In the genomic region with DNA sequence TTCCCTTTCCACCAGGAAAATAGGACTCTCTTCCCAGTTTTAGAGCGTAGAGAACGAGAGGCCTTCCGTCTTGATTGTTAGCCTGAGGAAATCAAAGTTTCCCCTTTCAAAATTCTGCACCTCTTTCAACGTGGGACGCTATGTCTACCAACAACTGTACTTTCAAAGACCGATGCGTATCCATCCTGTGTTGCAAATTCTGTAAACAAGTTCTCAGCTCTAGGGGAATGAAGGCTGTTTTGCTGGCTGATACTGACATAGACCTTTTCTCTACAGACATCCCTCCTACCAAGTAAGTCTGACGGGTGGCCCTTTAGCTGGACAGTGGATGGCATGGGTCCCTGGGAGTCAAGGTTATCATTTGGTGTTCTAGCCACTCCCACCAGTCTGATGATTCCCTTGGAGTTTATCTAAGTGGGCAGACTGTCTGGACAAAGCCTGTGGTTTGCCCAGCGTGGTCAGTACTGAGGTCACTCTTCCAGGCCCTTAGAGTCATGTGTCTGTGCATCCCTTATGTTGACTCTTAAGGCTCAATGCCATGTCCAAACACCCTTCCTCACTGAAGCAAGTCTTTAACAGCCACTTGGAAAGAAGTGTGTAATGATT, we compare ENCODE assay signal across 8 mouse cellular contexts. TPM values are rescaled to one million over a fixed set of nuclear protein-coding genes. Genes with fewer than 3 reads are reported as not detected.
DNase-seq lines count a peak whose midpoint lies in the region; ATAC-seq and TF ChIP-seq lines count a peak whose summit lies in the region.

No protein-coding gene starts in this region.

- no peak for ATAC-seq in forebrain, embryonic 14.5 days
- ATAC-seq in liver, embryonic 13.5 days (ENCODE audit: low read depth), result no peak
- ATAC-seq in stomach, embryonic 16.5 days (ENCODE audit: insufficient read depth, low FRiP score), result no peak
- ATAC-seq in activated CD4-positive, CD25-positive, alpha-beta regulatory T cell, adult 4 months, result no peak

- no peak for TF ChIP-seq CTCF in heart, adult 2 months (IDR thresholded peaks at IDR 0.05)
- TF ChIP-seq CTCF in ES-Bruce4 (IDR thresholded peaks at IDR 0.05; ENCODE audit: low read depth, low read length), result no peak

- no peak for TF ChIP-seq EP300 in heart, adult 2 months (IDR thresholded peaks at IDR 0.05; ENCODE audit: insufficient read depth, low read depth, low read length)
- no peak for TF ChIP-seq EP300 in ES-Bruce4 (IDR thresholded peaks at IDR 0.05; ENCODE audit: insufficient read depth, low read depth, low read length)

- H3K27me3 ChIP-seq in heart, adult 2 months (ENCODE audit: control insufficient read depth, insufficient read depth, low read length), result no peaks in the 10 kb centered on the region
- no peaks in the 10 kb centered on the region for H3K27me3 ChIP-seq in ES-Bruce4 (ENCODE audit: control insufficient read depth, insufficient read depth, low read length, poor library complexity, severe bottlenecking)
- H3K27me3 ChIP-seq in forebrain, embryonic 14.5 days (replicated peaks; ENCODE audit: control insufficient read depth, insufficient read depth, low read length), result no peaks in the 10 kb centered on the region
- H3K27me3 ChIP-seq in liver, embryonic 13.5 days, result no peaks in the 10 kb centered on the region
- no peaks in the 10 kb centered on the region for H3K27me3 ChIP-seq in stomach, embryonic 16.5 days (ENCODE audit: control insufficient read depth, insufficient read depth, low read length)

- DNase-seq in heart, adult 2 months, result no peak
- no peak for DNase-seq in heart, adult 9 months (ENCODE audit: low spot score in 2 of 2)
- DNase-seq in forebrain, embryonic 14.5 days (ENCODE audit: low spot score), result no peak
- DNase-seq in liver, embryonic 13.5 days, result peak; percentile 29
- DNase-seq in thymus, postnatal 0 days (ENCODE audit: low spot score), result no peak

- peak overlapping the region; percentile 96 for H3K4me2 ChIP-seq in forebrain, embryonic 14.5 days (ENCODE audit: low read length)
- H3K4me2 ChIP-seq in liver, embryonic 13.5 days, result peak overlapping the region; percentile 99
- peak overlapping the region; percentile 90 for H3K4me2 ChIP-seq in stomach, embryonic 16.5 days (ENCODE audit: low read depth, low read length)

- no peaks in the 10 kb centered on the region for H3K9me3 ChIP-seq in ES-Bruce4 (replicated peaks; ENCODE audit: control insufficient read depth, insufficient read depth, low read length, poor library complexity, severe bottlenecking)
- H3K9me3 ChIP-seq in forebrain, embryonic 14.5 days (replicated peaks; ENCODE audit: control insufficient read depth, low read length), result no peaks in the 10 kb centered on the region
- H3K9me3 ChIP-seq in liver, embryonic 13.5 days (replicated peaks), result no peaks in the 10 kb centered on the region
- no peaks in the 10 kb centered on the region for H3K9me3 ChIP-seq in stomach, embryonic 16.5 days (replicated peaks; ENCODE audit: control insufficient read depth, low read length)

- H3K36me3 ChIP-seq in heart, adult 2 months (ENCODE audit: control insufficient read depth, insufficient read depth, low read length), result no peaks in the 10 kb centered on the region
- no peaks in the 10 kb centered on the region; the same call in none of the 2 replicates for H3K36me3 ChIP-seq in ES-Bruce4 (ENCODE audit: control insufficient read depth, insufficient read depth, low read length, poor library complexity, severe bottlenecking)
- no peaks in the 10 kb centered on the region for H3K36me3 ChIP-seq in forebrain, embryonic 14.5 days (ENCODE audit: control insufficient read depth, insufficient read depth, low read length)
- 0 out of 2 replicates have a peak, but pooled peaks cover 2% of the 10 kb centered on the region for H3K36me3 ChIP-seq in liver, embryonic 13.5 days
- no peaks in the 10 kb centered on the region for H3K36me3 ChIP-seq in stomach, embryonic 16.5 days (ENCODE audit: control insufficient read depth, insufficient read depth, low read length)

- H3K79me2 ChIP-seq in heart, adult 2 months (replicated peaks; ENCODE audit: control insufficient read depth, insufficient read depth, low read length), result 0 out of 2 replicates have a peak, but pooled peaks cover 2% of the 10 kb centered on the region

- peak overlapping the region; percentile 92 for H3K4me3 ChIP-seq in heart, adult 2 months
- H3K4me3 ChIP-seq in ES-Bruce4 (ENCODE audit: low read depth, low read length), result peak overlapping the region; percentile 77
- peak overlapping the region; percentile 63 for H3K4me3 ChIP-seq in forebrain, embryonic 14.5 days (ENCODE audit: low read depth, low read length)
- H3K4me3 ChIP-seq in liver, embryonic 13.5 days (replicated peaks), result peak overlapping the region; percentile 77
- peak overlapping the region; percentile 83 for H3K4me3 ChIP-seq in stomach, embryonic 16.5 days (replicated peaks; ENCODE audit: low read length)

- no peak overlapping the region for H3K9ac ChIP-seq in heart, adult 2 months (ENCODE audit: low read depth, low read length)
- peak overlapping the region; percentile 73 for H3K9ac ChIP-seq in ES-Bruce4 (ENCODE audit: low read depth, poor library complexity, severe bottlenecking)
- H3K9ac ChIP-seq in forebrain, embryonic 14.5 days (ENCODE audit: low read length), result peak overlapping the region; percentile 62
- peak overlapping the region; percentile 75 for H3K9ac ChIP-seq in liver, embryonic 13.5 days
- H3K9ac ChIP-seq in stomach, embryonic 16.5 days (ENCODE audit: low read length), result peak overlapping the region; percentile 80

- H3K27ac ChIP-seq in heart, adult 2 months, result peak overlapping the region; percentile 44
- peak overlapping the region; percentile 46; the same call in 1 of the 2 replicates for H3K27ac ChIP-seq in ES-Bruce4 (ENCODE audit: insufficient read depth, low read length)
- H3K27ac ChIP-seq in forebrain, embryonic 14.5 days (ENCODE audit: low read depth, low read length), result no peak overlapping the region
- H3K27ac ChIP-seq in liver, embryonic 13.5 days, result peak overlapping the region; percentile 93
- H3K27ac ChIP-seq in stomach, embryonic 16.5 days (ENCODE audit: low read length), result peak overlapping the region; percentile 95

- WGBS in heart, adult 2 months, result 4% methylated on average over 9 of the region's 9 CpGs
- WGBS in forebrain, embryonic 14.5 days, result under 1% methylated on average over 9 of the region's 9 CpGs
- WGBS in liver, embryonic 13.5 days (ENCODE audit: insufficient replicate concordance), result 0% methylated on average over 9 of the region's 9 CpGs
- WGBS in stomach, embryonic 16.5 days, result under 1% methylated on average over 9 of the region's 9 CpGs

- H3K4me1 ChIP-seq in heart, adult 2 months (ENCODE audit: control insufficient read depth, insufficient read depth, low read length), result peaks cover 6% of the 10 kb centered on the region; the same call in 1 of the 2 replicates
- H3K4me1 ChIP-seq in ES-Bruce4 (ENCODE audit: control insufficient read depth, insufficient read depth, low read length), result peaks cover 2% of the 10 kb centered on the region
- peaks cover 24% of the 10 kb centered on the region for H3K4me1 ChIP-seq in forebrain, embryonic 14.5 days (ENCODE audit: control insufficient read depth, insufficient read depth, low read length)
- peaks cover 40% of the 10 kb centered on the region for H3K4me1 ChIP-seq in liver, embryonic 13.5 days (replicated peaks)
- peaks cover 23% of the 10 kb centered on the region for H3K4me1 ChIP-seq in stomach, embryonic 16.5 days (ENCODE audit: control insufficient read depth, insufficient read depth, low read length)

- TF ChIP-seq POLR2A in heart, adult 2 months (IDR thresholded peaks at IDR 0.05; ENCODE audit: insufficient read depth, low read depth, low read length), result no peak
- no peak for TF ChIP-seq POLR2A in ES-Bruce4 (IDR thresholded peaks at IDR 0.05; ENCODE audit: insufficient read depth, low read length)

- intact Hi-C loops in heart, adult 2 months (cut with DNase I), result loop anchor here (5.0 kb wide), 4 partner anchors 96 to 181 kb away; no protein-coding TSS in a partner anchor

RNA-seq across cellular contexts. Expression of gene Fam72a, which starts 1.0 kb away (rescaled TPM):
- total RNA-seq in heart, adult 2 months (2021), result under 1 TPM; 0.73 to 0.78 TPM
- 0.18 and 0.29 TPM in 2 replicates for polyA plus RNA-seq in heart, adult 2 months (2012; rRNA removed)
- polyA plus RNA-seq in ES-Bruce4 (2011; ENCODE audit: insufficient read depth, insufficient read length, low read depth, missing spikeins), result 6.4 and 6.6 TPM in 2 replicates
- 2.3 and 2.7 TPM in 2 replicates for polyA plus RNA-seq in forebrain, embryonic 14.5 days (2014; fragmentation: Nextera tagmentation; extraction: Ambion mirVana)
- polyA plus RNA-seq in liver, embryonic 13.5 days (2015; fragmentation: Nextera tagmentation; extraction: Ambion mirVana), result 2.9 and 3.1 TPM in 2 replicates
- polyA plus RNA-seq in stomach, embryonic 16.5 days (2015; fragmentation: Nextera tagmentation; extraction: Ambion mirVana), result 1.7 TPM in 2 replicates
- 6.5 and 6.8 TPM in 2 replicates for polyA plus RNA-seq in thymus, postnatal 0 days (2015; fragmentation: Nextera tagmentation; extraction: Ambion mirVana)
- under 1 TPM; 0.60 to 0.85 TPM for polyA plus RNA-seq in activated CD4-positive, CD25-positive, alpha-beta regulatory T cell, adult 4 months (2017; shearing (Covaris generic))

RNA-seq across cellular contexts. Expression of gene Srgap2, which starts 1.5 kb away (rescaled TPM):
- total RNA-seq in heart, adult 2 months (2021), result 10 to 100 TPM; 15.9 to 20.5 TPM
- 15.2 and 16.9 TPM in 2 replicates for polyA plus RNA-seq in heart, adult 2 months (2012; rRNA removed)
- 78.9 and 83.8 TPM in 2 replicates for polyA plus RNA-seq in ES-Bruce4 (2011; ENCODE audit: insufficient read depth, insufficient read length, low read depth, missing spikeins)
- polyA plus RNA-seq in forebrain, embryonic 14.5 days (2014; fragmentation: Nextera tagmentation; extraction: Ambion mirVana), result 15.3 and 22.4 TPM in 2 replicates
- polyA plus RNA-seq in liver, embryonic 13.5 days (2015; fragmentation: Nextera tagmentation; extraction: Ambion mirVana), result 3.7 and 4.6 TPM in 2 replicates
- 12.2 and 14.2 TPM in 2 replicates for polyA plus RNA-seq in stomach, embryonic 16.5 days (2015; fragmentation: Nextera tagmentation; extraction: Ambion mirVana)
- 7.3 and 8.6 TPM in 2 replicates for polyA plus RNA-seq in thymus, postnatal 0 days (2015; fragmentation: Nextera tagmentation; extraction: Ambion mirVana)
- 10 to 100 TPM; 24.8 to 35.9 TPM for polyA plus RNA-seq in activated CD4-positive, CD25-positive, alpha-beta regulatory T cell, adult 4 months (2017; shearing (Covaris generic))
